Mouse (Mus musculus) telencephalon, adult 2 months (tissue): ENCODE results near the gene Gm20388.
A peak's percentile ranks its signal among the peaks of the same experiment; 100 is the strongest.

ENCODE experiments used
- DNase-seq: peaks from one replicate; pipeline ENCODE4 v3.0.0-alpha.2; 2011; ENCODE audit warnings: low read depth, low spot score

The Gm20388 gene

DNA sequence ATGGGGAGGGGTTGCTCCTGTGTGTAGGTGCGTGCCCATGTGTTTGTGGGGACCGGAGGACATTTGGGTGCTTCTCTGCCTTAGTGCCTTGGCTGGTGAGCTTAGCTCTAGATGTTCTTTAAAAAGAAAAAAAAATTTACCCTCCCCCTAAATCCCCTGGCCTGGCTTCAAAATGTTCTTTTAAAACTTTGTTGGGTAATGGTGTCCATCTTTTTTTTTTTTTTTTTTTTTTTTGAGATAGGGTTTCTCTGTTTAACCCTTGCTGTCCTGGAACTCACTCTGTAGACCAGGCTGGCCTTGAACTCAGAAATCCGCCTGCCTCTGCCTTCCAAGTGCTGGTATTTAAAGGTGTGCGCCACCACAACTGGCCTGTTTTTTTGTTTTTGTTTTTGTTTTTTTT lies 4.7 kb downstream of the Gm20388 start:
- DNase-seq, result no peak

- no peak for DNase-seq
These were observed 5.7 kb downstream of the Gm20388 start for GRCm38 (mm10) chr8:119916237-119916892.

DNA sequence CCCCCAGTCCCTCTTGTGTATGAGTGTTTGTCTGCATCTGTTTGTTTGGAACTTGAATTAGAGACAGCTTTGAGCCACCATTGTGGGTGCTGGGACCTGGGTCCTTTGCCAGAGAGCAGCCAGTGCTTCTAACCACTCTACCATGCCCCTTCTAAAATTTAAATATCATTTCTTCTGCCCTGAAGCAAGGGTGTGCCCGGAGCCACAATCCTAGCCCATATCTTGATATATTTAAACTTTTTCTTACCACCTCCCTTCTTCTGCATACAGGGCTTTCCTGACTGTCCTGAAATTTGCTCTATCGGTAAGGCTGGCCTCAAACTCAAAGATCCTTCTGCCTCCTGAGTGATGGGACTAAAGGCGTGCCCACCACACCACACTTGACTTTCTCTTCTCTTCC lies 6.8 kb downstream of the Gm20388 start:
- DNase-seq, result no peak

- DNase-seq, result no peak
These were observed 7.5 kb downstream of the Gm20388 start for GRCm38 (mm10) chr8:119918155-119918567.

- DNase-seq, result no peak
These were observed 12.6 kb downstream of the Gm20388 start for GRCm38 (mm10) chr8:119923259-119923658.

DNA sequence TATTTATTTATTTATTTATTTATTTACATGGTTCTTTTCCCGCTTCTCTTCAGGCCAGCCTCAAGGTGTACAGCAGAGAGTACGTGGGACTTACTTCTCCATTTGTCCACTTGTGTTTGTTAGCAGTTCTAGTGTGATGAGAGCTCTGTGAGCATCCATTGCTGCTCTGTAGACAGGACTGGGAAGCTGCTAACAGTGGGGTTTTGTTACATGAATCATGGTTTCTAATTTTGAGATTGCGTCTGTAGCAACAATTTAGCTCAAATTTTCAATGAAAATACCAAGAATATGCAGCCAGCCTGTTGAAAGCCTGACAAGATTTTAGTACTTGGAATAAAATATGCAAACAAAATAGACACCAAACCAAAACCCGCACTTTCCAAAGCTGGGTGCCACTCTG lies 14.8 kb downstream of the Gm20388 start:
- DNase-seq, result no peak

GRCm38 (mm10) chr8:119926474-119926873 lies 15.8 kb downstream of the Gm20388 start:
- no peak for DNase-seq

DNA sequence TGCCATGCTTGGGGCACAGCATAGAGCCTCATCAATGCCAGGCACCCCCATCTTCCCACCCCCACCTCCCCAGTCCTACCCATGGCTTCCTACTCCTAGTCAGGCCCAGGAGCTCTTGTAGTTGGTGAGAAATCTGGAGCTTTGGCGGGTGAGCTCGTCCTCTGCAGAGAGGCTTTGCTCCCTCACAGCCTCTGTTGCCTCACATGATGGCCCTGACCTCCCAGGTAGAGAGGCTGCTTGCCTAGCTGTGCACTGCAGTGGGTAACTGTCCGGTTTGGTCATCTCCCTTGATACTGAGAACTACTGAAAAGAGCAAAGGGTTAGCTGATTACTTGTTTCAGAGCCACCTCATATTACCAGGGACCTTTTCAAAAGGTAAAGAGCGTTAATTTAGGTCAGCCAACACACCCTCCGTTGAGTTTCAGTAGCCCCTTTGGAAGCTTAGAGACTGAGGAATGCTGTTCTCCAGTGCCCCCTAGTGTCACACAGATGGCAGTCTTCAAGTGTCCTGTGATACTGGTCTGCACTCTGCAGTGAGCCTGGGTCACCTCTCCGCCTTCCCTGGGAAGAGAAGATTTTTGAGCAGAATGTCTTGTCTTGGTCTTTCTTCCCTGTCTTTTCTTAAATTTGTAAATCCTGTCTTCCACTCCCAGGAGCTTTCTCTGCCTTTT lies 16.9 kb downstream of the Gm20388 start:
- no peak for DNase-seq

- no peak for DNase-seq
These were observed 20.7 kb downstream of the Gm20388 start for GRCm38 (mm10) chr8:119931317-119931716.

GRCm38 (mm10) chr8:119933681-119934080 lies 23.0 kb downstream of the Gm20388 start:
- DNase-seq, result no peak

DNA sequence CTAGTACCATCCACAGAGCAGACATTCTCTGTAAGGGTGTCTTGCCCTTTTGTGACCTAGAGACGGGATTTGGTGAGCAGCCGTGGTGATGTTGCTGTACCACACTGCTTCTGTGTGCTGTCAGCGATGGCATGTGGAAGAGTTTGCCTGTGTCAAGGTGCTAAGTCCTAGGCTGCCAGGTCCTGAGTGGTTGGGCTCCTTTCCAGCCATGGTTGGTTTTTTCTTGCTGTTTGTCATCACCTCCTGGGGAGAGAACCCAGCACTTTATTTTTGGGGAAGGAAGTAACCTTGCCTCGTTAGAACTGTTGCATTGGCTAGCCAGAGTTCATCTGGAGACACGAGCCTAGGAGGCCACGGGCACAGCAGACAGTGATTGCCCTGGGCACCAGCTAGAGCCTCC lies 24.9 kb downstream of the Gm20388 start:
- no peak for DNase-seq

- DNase-seq, result no peak
These were observed 27.8 kb downstream of the Gm20388 start for GRCm38 (mm10) chr8:119938481-119938880.

DNA sequence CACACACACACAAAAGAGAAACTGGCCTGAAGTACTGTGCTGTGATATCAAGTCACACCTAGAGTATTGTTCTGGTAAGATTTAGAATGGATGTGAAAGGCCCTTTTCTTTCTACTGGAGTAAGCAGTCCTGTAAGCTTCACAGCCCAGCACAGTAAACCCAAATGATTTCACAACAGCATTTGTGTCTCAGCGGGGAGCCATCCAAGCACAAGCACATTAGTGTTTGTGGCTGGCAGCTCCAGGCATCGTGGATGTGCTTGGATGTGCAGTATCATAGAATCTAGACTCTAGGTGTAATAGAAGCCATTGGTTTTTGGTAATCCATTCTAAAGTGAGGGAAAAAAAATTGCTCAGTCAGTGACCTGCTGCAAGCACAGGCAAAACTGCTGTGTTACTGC lies 28.7 kb downstream of the Gm20388 start:
- no peak for DNase-seq

DNA sequence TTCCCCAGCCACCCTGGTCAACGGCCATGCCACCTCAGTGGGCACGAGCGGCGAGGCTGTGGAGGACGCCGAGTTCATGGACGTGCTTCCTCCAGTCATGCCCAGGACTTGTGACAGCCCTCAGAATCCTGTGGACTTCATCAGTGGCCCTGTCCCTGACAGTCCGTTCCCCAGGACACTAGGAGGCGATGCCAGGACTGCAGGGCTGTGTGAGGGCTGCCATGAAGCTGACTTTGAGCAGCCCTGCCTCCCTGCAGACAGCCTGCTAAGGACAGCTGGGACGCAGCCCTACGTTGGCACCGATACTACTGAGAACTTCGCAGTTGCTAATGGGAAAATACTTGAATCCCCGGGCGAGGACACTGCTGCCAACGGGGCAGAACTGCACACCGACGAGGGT lies 30.8 kb downstream of the Gm20388 start:
- DNase-seq, result no peak

DNA sequence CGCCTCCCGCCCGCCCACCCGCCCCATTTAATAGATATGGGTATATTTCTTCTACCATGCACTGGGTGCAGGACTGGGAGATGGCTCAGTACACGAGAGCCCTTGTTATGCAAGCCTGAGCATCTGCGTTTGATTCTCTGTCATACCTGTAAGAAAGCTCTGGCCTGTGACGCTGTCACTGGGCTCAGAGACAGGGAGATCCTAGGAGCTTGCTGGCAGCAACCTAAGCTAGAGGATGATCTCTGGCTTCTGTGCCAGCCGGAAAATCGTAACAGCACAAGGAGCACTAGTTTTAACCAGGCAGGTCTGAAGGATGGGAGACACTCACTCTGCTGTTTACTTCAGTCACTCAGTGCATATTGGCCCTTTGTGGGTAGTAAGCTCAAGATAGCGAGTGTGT lies 33.0 kb downstream of the Gm20388 start:
- DNase-seq, result no peak

- DNase-seq, result no peak
These were observed 33.6 kb downstream of the Gm20388 start for GRCm38 (mm10) chr8:119944096-119944811.

GRCm38 (mm10) chr8:119946326-119946865 lies 35.8 kb downstream of the Gm20388 start:
- no peak for DNase-seq

GRCm38 (mm10) chr8:119947653-119948052 lies 37.0 kb downstream of the Gm20388 start:
- no peak for DNase-seq

DNA sequence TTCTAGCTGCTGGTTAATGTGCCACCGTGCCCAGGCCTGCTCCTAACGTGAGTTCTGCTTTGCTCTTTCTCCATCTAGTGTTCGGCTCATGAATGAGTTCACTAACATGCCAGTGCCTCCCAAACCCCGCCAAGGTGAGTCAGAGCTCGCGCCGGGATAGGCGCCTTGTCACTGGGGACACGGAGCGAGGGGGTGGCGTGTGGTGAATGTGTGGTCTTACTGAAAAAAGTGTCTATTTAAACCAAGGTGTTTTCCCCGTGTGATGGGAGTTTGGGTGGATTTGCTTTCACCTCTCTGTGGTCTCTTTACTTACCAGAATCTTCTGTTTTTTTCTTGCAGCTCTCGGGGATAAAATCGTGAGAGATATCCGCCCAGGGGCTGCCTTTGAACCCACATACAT lies 37.7 kb downstream of the Gm20388 start:
- DNase-seq, result no peak

GRCm38 (mm10) chr8:119952282-119952681 lies 41.6 kb downstream of the Gm20388 start:
- DNase-seq, result no peak

DNA sequence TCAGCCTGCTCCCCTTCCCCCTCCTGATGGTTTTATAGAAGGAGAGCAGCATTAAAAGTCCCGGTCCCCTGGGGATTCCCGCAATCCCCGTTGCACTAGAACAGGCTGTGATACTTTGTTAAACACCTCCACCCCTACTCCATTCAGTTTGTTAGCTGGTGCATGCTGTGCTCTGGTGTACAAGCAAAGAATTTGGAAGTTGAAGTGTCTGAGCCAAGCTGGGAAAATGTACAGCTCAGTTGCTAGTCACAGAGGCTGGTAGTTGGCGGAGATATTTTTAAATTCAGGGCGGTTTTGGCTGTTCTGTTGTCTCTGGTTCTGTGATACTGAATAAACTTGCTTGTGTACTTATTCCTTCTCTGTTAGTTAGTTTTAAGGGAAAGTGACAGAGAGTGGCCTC lies 42.1 kb downstream of the Gm20388 start:
- peak; percentile 92 for DNase-seq

DNA sequence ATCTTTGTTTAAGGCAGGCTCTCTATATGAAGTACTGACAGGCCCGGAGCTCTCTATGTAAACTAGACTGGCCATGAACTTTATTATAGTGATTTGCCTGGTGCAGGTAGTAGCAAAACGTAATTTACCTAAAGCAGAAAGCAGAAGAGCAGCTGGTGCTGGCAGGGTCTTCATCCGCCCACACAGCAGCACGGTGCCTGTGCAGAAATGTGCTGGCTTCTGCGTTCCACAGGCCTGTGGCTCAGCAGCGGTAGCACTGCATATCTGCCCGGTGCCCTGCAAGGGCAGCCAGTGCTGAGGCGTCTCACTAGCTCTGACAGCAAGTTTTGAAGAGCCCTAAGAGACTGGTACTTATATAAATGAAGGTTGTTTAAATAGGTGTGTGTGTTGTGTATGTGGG lies 44.7 kb downstream of the Gm20388 start:
- DNase-seq, result no peak

DNA sequence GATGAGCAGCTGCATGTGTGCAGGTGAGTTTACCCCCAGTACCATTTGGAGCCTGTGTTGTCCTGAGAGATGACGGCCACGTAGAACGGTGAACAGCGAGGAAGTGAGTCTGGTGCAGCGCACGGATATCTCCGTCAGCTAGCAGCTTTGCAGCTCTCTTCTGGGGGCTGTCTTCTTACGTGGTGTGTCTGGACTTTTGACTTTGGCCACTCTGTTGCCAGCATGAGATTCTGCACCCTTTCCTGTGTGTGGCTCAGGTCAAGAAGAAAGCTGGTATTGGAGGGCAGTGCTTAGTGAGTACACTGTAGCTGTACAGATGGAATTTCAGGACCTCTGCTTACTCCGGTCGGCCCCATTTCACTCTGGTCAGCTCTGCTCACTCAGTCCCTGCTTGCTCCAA lies 47.4 kb downstream of the Gm20388 start:
- DNase-seq, result no peak
